Mouse (Mus musculus): Measurements from ENCODE around the gene AC109138.7.
"Not testable (repeated sequence)": the region's sequence is repeated elsewhere in the genome, so short reads cannot be mapped to it uniquely, and the experiment has no call there.

Gene AC109138.7

DNA sequence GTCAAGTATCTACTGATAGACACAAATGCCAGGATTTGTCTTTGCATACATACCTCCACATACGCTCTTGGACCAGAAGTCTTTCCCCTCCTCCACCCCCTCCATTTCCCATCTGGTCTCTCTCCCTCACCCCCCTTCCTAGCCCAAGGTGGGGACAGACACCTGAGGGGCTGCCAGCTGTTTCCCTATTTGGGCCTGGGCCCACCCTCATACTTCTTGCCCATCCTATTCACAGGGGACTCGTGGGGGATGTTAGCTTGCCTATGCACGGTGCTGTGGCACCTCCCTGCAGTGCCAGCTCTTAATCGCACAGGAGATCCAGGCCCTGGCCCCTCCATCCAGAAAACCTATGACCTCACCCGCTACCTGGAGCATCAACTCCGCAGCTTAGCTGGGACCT, 5.8 kb downstream of the AC109138.7 start:
- DNase-seq = no peak

DNA sequence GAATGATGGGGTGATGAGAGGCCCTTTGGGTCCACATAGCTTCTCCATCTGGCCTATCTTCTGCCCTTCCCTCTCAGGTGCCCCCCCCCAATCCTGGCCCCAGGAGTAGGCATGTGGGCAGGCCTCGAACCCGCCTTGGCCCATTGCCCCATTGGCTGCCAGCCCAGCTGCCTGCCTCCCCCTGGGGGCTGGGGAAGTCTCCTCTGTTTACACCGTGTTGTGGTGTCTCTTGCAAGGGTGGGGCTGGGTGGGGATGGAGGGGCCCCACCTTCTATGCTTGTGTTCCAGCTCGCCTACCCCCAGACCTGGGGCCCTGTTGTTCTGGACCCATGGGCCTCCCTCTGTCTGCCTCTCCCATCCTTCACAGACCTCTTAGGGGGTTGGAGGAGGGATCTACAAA, 6.3 kb downstream of the AC109138.7 start:
- no peak for DNase-seq

DNA sequence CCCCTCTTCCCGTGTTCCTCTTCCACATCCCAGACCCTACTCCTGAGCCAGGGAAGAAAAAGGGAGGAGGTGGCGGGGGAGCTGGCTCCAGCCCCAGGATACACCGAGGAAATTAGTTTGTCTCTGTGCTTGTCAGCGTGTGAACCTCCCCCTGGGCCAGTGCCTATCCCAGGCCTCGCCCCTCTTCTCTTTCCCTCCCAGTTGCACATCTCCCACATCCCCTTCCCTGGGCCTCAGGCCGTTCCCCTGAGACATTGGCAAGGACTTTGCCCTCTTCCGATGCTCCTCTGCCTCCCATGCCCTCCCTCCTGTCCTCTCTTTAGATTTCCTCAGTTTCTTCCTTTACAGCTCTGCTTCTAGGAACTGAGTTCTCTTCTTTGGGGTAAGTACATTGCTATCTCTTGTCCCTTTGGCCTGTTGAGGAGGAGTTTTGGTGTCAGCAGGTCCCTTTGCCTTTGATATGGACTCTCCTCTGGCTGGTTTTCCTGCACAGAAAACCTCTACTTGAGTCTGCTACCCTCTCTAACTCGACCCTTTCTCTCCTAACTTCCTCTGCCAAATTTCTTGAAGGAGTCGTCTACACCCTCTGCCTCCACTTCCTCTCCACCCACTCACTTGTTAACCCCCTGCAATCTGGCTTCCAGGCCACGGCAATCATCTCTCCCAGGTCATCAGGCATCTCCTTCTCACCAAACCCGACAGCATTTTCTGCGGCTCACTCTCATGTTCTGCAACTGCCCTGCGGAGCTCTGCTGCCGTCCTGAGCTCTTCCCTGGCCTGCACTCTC, 7.0 kb downstream of the AC109138.7 start:
- no peak for DNase-seq

GRCm38 (mm10) chr19:4222165-4222564, 8.0 kb downstream of the AC109138.7 start:
- DNase-seq = no peak

- DNase-seq = no peak
These were observed 12.6 kb downstream of the AC109138.7 start for GRCm38 (mm10) chr19:4226779-4227178.

- DNase-seq = no peak
These were observed 13.3 kb downstream of the AC109138.7 start for GRCm38 (mm10) chr19:4227446-4227845.

GRCm38 (mm10) chr19:4227894-4228678, 13.9 kb downstream of the AC109138.7 start:
- DNase-seq = peak; percentile 55

GRCm38 (mm10) chr19:4228891-4229290, 14.7 kb downstream of the AC109138.7 start:
- DNase-seq = no peak

GRCm38 (mm10) chr19:4229451-4230076, 15.4 kb downstream of the AC109138.7 start:
- DNase-seq = no peak

DNA sequence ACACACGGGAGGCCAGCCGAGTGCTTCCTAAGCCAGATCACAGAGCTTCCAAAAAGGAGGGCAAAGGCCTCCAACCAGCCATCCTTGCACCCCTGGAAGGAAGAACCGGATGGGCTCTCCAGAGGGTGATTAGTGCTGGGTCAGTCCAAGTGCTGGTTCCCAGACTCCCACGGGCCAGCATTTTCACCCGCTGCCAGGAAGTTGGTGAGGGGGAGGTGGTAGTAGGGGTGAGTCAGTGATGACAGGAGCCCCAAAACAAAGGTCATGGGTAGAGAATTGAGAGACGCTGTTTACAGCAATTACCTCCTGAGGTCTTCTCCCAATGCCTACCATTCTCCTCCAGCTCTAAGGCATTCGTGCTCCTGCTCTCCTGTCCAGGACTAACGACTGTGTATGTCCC, 16.3 kb downstream of the AC109138.7 start:
- no peak for DNase-seq

GRCm38 (mm10) chr19:4231253-4232185, 17.4 kb downstream of the AC109138.7 start, which contains the start of gene Pold4:
Pold4 (plus strand) TSS chr19:4231899.
- DNase-seq = peak; percentile 96

- DNase-seq = no peak
These were observed 18.0 kb downstream of the AC109138.7 start for GRCm38 (mm10) chr19:4232186-4232572.

- DNase-seq = no peak
These were observed 18.5 kb downstream of the AC109138.7 start for GRCm38 (mm10) chr19:4232651-4233050.

GRCm38 (mm10) chr19:4234548-4234947, 20.4 kb downstream of the AC109138.7 start:
- no peak for DNase-seq

GRCm38 (mm10) chr19:4240247-4240668, 26.1 kb downstream of the AC109138.7 start:
- DNase-seq = no peak

- DNase-seq = no peak
These were observed 28.3 kb downstream of the AC109138.7 start for GRCm38 (mm10) chr19:4242416-4242815.

GRCm38 (mm10) chr19:4244775-4245174, 30.6 kb downstream of the AC109138.7 start:
- no peak for DNase-seq

DNA sequence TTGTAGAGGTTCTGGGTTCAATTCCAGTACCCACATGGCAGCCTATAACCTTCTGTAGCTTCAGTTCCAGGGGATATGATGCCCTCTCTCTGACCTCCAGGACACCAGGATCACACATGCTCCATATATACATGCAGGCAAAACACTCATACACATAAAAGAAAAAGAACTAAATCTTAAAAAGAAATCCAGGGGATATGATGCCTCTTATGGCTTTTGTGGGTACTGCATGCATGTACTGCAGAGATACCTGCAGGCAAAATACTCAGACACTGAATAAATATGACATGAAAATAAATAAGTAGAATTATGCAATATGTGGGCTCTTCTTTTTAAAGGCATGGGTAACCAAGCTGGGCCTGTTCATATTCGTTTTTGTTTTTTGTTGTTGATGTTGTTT, 32.9 kb downstream of the AC109138.7 start:
- no peak for DNase-seq

DNA sequence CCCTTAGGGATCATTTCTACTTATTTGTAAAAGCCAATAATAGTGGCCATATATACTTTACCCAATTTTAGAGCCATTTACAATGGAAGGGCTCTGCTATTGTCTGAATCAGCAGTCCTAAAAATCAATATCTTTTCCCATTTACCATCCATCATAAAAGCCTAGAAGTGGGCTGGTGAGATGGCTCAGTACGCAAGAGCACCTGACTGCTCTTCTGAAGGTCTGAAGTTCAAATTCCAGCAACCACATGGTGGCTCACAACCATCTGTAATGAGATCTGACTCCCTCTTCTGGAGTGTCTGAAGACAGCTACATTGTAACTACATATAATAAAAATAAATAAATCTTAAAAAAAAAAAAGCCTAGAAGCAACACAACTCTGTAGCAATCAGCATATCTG, 34.5 kb downstream of the AC109138.7 start:
- DNase-seq = not testable (repeated sequence)

DNA sequence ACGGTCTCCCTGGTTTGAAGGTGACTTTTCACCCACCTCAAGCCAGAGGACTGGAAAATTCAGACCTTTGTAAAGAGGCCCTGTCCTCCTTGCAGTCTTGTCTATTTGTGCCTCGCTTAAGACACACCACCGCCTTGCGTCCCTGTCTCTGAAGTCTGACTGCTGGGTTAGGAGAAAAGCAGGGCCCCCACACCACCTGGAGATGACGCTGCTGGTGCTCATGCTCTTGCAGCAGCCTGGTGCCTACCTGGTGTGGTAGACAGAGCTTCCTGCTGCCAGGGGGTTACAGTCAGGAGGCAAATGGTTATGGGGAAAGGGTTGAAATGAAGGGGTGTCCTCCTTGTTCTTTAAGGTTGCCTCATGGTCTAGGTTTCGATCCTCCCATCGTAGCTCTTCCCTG, 40.1 kb downstream of the AC109138.7 start:
- no peak for DNase-seq

- no peak for DNase-seq
These were observed 41.5 kb downstream of the AC109138.7 start for GRCm38 (mm10) chr19:4255583-4256162.
